Mouse (Mus musculus) ES-Bruce4 (cell line): ENCODE measurements around the gene 9230110F15Rik. TPM values are rescaled to one million over a fixed set of nuclear protein-coding genes. Genes with fewer than 3 reads are reported as not detected.
"Not testable (repeated sequence)": the region's sequence is repeated elsewhere in the genome, so short reads cannot be mapped to it uniquely, and the experiment has no call there.

Source experiments
- H3K27ac ChIP-seq: 2 replicates; pipeline ENCODE4 v1.5.1; 2012; ENCODE audit warnings: low read length, inconsistent platforms; ENCODE audit not compliant: insufficient read depth
- H3K27me3 ChIP-seq: 2 replicates; pipeline ENCODE4 v1.6.1; 2012; ENCODE audit warnings: mild to moderate bottlenecking, low read length, inconsistent platforms; ENCODE audit not compliant: control insufficient read depth, poor library complexity, insufficient read depth, severe bottlenecking
- H3K36me3 ChIP-seq: 2 replicates; pipeline ENCODE4 v1.6.1; 2012; ENCODE audit warnings: inconsistent platforms, mild to moderate bottlenecking, low read length, moderate library complexity; ENCODE audit not compliant: control insufficient read depth, poor library complexity, insufficient read depth, severe bottlenecking
- H3K4me1 ChIP-seq: one replicate; pipeline ENCODE4 v1.8.1; 2011; ENCODE audit warnings: low read length; ENCODE audit not compliant: control insufficient read depth, insufficient read depth
- H3K4me3 ChIP-seq: 2 replicates; pipeline ENCODE4 v1.5.1; 2011; ENCODE audit warnings: low read depth, mild to moderate bottlenecking, low read length
- H3K9ac ChIP-seq: 2 replicates; pipeline ENCODE4 v1.6.1; 2012; ENCODE audit warnings: low read depth, mild to moderate bottlenecking, inconsistent platforms; ENCODE audit not compliant: poor library complexity, severe bottlenecking
- H3K9me3 ChIP-seq: replicated peaks from 2 replicates; pipeline ENCODE4 v1.6.1; 2012; ENCODE audit warnings: mild to moderate bottlenecking, low read length, inconsistent platforms; ENCODE audit not compliant: control insufficient read depth, poor library complexity, insufficient read depth, severe bottlenecking
- CTCF ChIP-seq: IDR thresholded peaks from one replicate; pipeline ENCODE4 v1.8.1; 2011; ENCODE audit warnings: low read depth, low read length
- EP300 ChIP-seq: IDR thresholded peaks from 2 replicates; pipeline ENCODE4 v1.6.1; 2011; ENCODE audit warnings: low read depth, low read length; ENCODE audit not compliant: insufficient read depth
- POLR2A ChIP-seq: IDR thresholded peaks from one replicate; pipeline ENCODE4 v1.8.1; 2011; ENCODE audit warnings: low read length; ENCODE audit not compliant: insufficient read depth
- polyA plus RNA-seq: library from polyadenylated mRNA; stranded (reverse); fragments of >200 nt; gene quantifications from 2 replicates; pipeline ENCODE4 v1.2.4, GENCODE M21; 2011; ENCODE audit warnings: low read depth; ENCODE audit not compliant: missing spikeins, insufficient read depth, insufficient read length

The 9230110F15Rik gene
- not detected in 2 replicates for polyA plus RNA-seq

DNA sequence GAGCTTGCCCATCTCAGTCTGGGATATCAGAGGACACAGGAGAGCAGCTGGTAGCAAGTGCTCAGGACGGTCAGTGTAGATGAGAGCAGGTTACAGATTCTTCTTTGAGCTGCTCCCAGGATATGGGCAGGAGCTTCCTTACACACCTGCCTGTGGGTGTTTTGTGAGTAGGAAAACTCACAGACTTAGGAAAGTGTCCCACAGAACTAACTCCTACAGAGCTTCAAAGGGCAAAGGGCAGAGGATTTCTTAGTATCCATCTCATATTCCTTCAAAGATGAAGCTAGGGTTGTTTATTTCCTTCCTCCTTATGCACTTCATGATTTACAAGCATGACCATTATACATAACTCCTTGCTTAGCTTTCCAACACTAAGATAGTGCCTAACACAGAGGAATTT, at the start of gene 9230110F15Rik:
Gene 9230110F15Rik (minus strand): TSS at position 101 of the 400 bp plus-strand sequence.
- Histone ChIP-seq H3K36me3 (no peaks in the 10 kb centered on the region), H3K27me3 (no peaks in the 10 kb centered on the region), H3K9me3 (no peaks in the 10 kb centered on the region), H3K9ac (no peak within 1 kb of the TSS), H3K27ac (no peak within 1 kb of the TSS), H3K4me1 (no peaks in the 10 kb centered on the region), H3K4me3 (no peak within 1 kb of the TSS)
- TF ChIP-seq CTCF, result no peak
- TF ChIP-seq EP300, result no peak

DNA sequence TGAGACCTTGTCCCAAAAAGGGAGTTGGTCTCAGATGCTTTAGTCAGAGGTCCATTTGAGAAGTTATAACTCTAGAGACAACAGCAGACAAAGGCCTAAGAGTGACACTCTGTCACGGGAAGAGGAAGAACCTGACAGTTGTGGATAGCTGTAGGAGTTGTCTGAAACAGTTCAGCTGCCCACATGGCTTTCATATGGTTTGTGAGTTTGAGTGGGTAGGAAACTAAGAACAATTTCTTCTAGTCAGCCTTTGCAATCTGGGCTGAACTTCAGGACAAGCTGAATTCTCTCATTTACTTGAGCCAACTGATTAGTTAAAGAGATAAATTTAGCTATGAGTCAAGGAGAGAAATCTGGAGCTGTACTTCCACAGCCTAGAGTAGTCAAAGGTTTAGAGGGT, 49.2 kb upstream of the 9230110F15Rik start:
- not testable (repeated sequence) for H3K27me3 ChIP-seq, H3K4me1 ChIP-seq, H3K36me3 ChIP-seq, H3K9me3 ChIP-seq, H3K4me3 ChIP-seq, H3K9ac ChIP-seq, H3K27ac ChIP-seq

DNA sequence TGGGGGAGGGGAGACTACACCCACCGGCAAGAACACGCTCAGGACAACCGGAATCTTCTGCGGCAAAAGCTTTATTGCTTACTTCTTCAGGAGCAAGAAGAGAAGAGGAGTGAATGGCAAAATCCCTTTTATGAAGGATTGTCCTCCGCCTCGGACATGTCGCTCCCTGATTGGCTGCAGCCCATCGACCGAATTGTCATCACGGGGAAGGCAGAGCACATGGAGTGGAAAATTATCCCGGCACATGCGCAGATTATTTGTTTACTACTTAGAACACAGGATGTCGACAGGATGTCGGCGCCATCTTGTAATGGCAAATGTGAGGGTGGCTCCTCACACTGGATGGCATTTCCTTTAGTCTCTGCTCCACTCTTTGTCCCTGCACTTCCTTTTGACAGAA, 26.1 kb downstream of the 9230110F15Rik start:
- H3K4me1 ChIP-seq, H3K9ac ChIP-seq, H3K27me3 ChIP-seq, H3K27ac ChIP-seq, H3K36me3 ChIP-seq, H3K9me3 ChIP-seq, H3K4me3 ChIP-seq: not testable (repeated sequence)

DNA sequence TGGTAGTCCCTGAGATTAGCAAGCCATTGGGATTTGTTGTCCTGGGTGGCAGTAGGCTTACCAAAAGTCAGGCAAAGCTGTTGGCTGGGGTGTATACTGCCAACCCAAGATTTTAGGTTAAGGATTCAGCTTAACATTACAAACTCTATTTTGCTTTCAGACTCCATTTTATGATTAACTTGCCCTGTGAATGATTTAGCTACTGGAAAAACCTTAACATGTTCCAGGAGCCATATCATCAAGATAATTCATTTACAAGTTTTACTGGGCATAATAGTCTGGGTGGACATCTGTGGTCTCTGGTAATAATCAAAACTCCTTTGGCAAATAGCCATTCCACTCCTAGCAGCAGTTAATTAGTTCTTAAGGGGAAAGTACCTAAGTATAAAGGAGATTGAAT, 45.8 kb downstream of the 9230110F15Rik start:
- Histone ChIP-seq H3K4me3 (no peak overlapping the region), H3K9ac (no peak overlapping the region), H3K4me1 (no peaks in the 10 kb centered on the region), H3K27ac (no peak overlapping the region), H3K27me3 (no peaks in the 10 kb centered on the region), H3K9me3 (no peaks in the 10 kb centered on the region), H3K36me3 (no peaks in the 10 kb centered on the region)
- TF ChIP-seq EP300 (no peak), POLR2A (no peak)

DNA sequence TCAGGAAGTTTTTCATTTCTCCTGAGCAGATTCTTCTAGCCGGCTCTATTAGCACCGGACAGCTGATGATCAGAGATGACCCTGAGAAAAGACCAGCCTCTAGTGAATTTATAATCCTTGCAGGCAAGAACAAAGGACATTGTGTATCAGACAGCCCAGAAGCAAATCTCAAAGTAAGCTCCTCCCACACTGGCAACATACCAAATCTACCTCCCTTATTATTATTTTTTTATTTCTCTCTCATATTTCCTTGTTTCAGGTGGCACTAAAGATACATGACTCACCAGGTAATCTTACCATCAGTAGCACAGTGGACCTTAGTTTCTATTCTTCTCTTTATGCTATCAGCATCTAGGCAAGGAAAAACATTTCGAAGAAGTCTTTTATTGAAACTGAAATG, 53.9 kb downstream of the 9230110F15Rik start, which contains the start of the genes Gm27235 and D730048I06Rik:
Gene Gm27235 (minus strand): TSS at position 101 of the 400 bp plus-strand sequence.
Gene D730048I06Rik (minus strand): TSS at position 112 of the 400 bp plus-strand sequence.
- TF ChIP-seq CTCF, result no peak
- TF ChIP-seq POLR2A, result no peak
- no peak for TF ChIP-seq EP300
- Histone ChIP-seq H3K36me3 (no peaks in the 10 kb centered on the region), H3K4me3 (no peak within 1 kb of the TSS), H3K9me3 (no peaks in the 10 kb centered on the region), H3K27ac (no peak within 1 kb of the TSS), H3K4me1 (no peaks in the 10 kb centered on the region), H3K27me3 (no peaks in the 10 kb centered on the region), H3K9ac (no peak within 1 kb of the TSS)

Other genes starting within 250 kb of the 9230110F15Rik start
- not detected in 2 replicates for gene Pate4, start 232.2 kb downstream of the 9230110F15Rik start, polyA plus RNA-seq
- gene Pate3, start 195.9 kb downstream of the 9230110F15Rik start, polyA plus RNA-seq, result not detected in 2 replicates
- not detected in 2 replicates for gene Pate1, start 156.8 kb downstream of the 9230110F15Rik start, polyA plus RNA-seq
- not detected in 2 replicates for gene Gm17677, start 103.1 kb downstream of the 9230110F15Rik start, polyA plus RNA-seq
- not detected in 2 replicates for gene Gm17727, start 66.0 kb downstream of the 9230110F15Rik start, polyA plus RNA-seq
- not detected in 2 replicates for gene Gm27235, start 54.0 kb downstream of the 9230110F15Rik start, polyA plus RNA-seq
- gene D730048I06Rik, start 54.0 kb downstream of the 9230110F15Rik start, polyA plus RNA-seq, result not detected in 2 replicates
- gene 9230113P08Rik, start 64.3 kb upstream of the 9230110F15Rik start, polyA plus RNA-seq, result not detected in 2 replicates